Mouse (Mus musculus) hindbrain, embryonic 16.5 days (tissue): ENCODE measurements around the gene Gpc3. TPM values are rescaled to one million over a fixed set of nuclear protein-coding genes. Genes with fewer than 3 reads are reported as not detected.

Experiments used
- ATAC-seq: fragments of 200-750 bp; cut with Nextera tagmentation; 2 replicates; pipeline ENCODE4 v1.8.0; 2017; ENCODE audit warnings: moderate TSS enrichment, moderate library complexity
- H3K27ac ChIP-seq: fragments of 300-500 bp; sonication (generic); 2 replicates; pipeline ENCODE4 v1.5.1; 2014; ENCODE audit warnings: low read depth, mild to moderate bottlenecking, control low read depth, low read length, moderate library complexity
- H3K27me3 ChIP-seq: fragments of 300-500 bp; sonication (generic); replicated peaks from 2 replicates; pipeline ENCODE4 v1.6.1; 2014; ENCODE audit warnings: low read length; ENCODE audit not compliant: control insufficient read depth, insufficient read depth
- H3K36me3 ChIP-seq: fragments of 300-500 bp; sonication (generic); 2 replicates; pipeline ENCODE4 v1.6.1; 2014; ENCODE audit warnings: mild to moderate bottlenecking, low read length, moderate library complexity, mixed read lengths; ENCODE audit not compliant: control insufficient read depth, insufficient read depth
- H3K4me1 ChIP-seq: fragments of 300-500 bp; sonication (generic); 2 replicates; pipeline ENCODE4 v1.6.1; 2014; ENCODE audit warnings: low read depth, low read length; ENCODE audit not compliant: control insufficient read depth, insufficient read depth
- H3K4me2 ChIP-seq: fragments of 300-500 bp; sonication (generic); 2 replicates; pipeline ENCODE4 v1.6.1; 2014; ENCODE audit warnings: mild to moderate bottlenecking, low read length, control low read depth, moderate library complexity
- H3K4me3 ChIP-seq: fragments of 300-500 bp; sonication (generic); 2 replicates; pipeline ENCODE4 v1.5.1; 2014; ENCODE audit warnings: mild to moderate bottlenecking, low read length, control low read depth, moderate library complexity
- H3K9ac ChIP-seq: fragments of 300-500 bp; sonication (generic); 2 replicates; pipeline ENCODE4 v1.6.1; 2014; ENCODE audit warnings: low read depth, mild to moderate bottlenecking, control low read depth, low read length, moderate library complexity
- H3K9me3 ChIP-seq: fragments of 300-500 bp; sonication (generic); 2 replicates; pipeline ENCODE4 v1.6.1; 2014; ENCODE audit warnings: mild to moderate bottlenecking, low read length, moderate library complexity; ENCODE audit not compliant: control insufficient read depth
- WGBS: fragments of 180-500 bp; shearing (Covaris S2); extraction: QIAGEN DNeasy Blood & Tissue Kit; methylation state at CpG from one replicate; pipeline ENCODE4 v1.1.7; 2014; 5-methylcytosine and 5-hydroxymethylcytosine counted together
- polyA plus RNA-seq: library from polyadenylated mRNA; unstranded; fragments of >200 nt; fragmentation: Nextera tagmentation; extraction: Ambion mirVana; gene quantifications from 2 replicates; pipeline ENCODE4 v1.2.1, GENCODE M21; 2015

Gene Gpc3
- polyA plus RNA-seq, 1 experiment from 2014 or later = 78.2 TPM

DNA sequence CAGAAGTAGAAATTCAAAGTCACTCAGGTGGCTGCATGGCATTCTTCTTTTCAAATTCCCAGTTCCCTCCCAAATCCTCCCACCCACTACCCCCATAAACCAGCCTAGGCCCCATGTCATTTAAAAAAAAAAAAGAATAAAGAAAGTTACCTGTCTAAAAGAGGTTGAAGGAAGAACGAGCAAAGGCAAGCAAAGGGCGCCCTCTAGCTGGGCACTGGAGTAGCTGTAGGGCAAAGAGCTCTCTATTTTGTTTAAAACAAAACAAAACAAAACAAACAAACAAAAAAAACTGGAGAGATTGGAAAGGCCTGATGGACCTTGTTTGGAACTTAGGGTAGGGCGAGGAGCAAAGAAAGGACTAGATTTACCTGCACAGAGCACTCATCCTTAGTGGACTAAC lies 238.6 kb downstream of the Gpc3 start:
- Histone ChIP-seq H3K4me1 (no peaks in the 10 kb centered on the region), H3K36me3 (no peaks in the 10 kb centered on the region), H3K4me3 (no peak overlapping the region), H3K4me2 (no peak overlapping the region), H3K27me3 (no peaks in the 10 kb centered on the region), H3K9me3 (no peaks in the 10 kb centered on the region), H3K27ac (no peak overlapping the region), H3K9ac (no peak overlapping the region)
- ATAC-seq = no peak
- WGBS = 45% methylated on average over 3 of the region's 3 CpGs

GRCm38 (mm10) chrX:52374209-52374608 lies 239.5 kb downstream of the Gpc3 start:
- 87% methylated on average over 14 of the region's 14 CpGs for WGBS
- no peaks in the 10 kb centered on the region for H3K9me3 ChIP-seq
- H3K4me3 ChIP-seq = no peak overlapping the region

GRCm38 (mm10) chrX:52372436-52372835 lies 241.3 kb downstream of the Gpc3 start:
- 78% methylated on average over 5 of the region's 5 CpGs for WGBS
- no peak overlapping the region for H3K9ac ChIP-seq
- H3K27me3 ChIP-seq = no peaks in the 10 kb centered on the region
- no peaks in the 10 kb centered on the region for H3K4me1 ChIP-seq
- no peak for ATAC-seq
- H3K9me3 ChIP-seq = no peaks in the 10 kb centered on the region
- no peak overlapping the region for H3K4me2 ChIP-seq
- no peaks in the 10 kb centered on the region for H3K36me3 ChIP-seq
- H3K27ac ChIP-seq = no peak overlapping the region
- H3K4me3 ChIP-seq = no peak overlapping the region

More at GRCm38 (mm10) chrX:52374209-52374608, 239.5 kb downstream of the Gpc3 start:
- Histone ChIP-seq H3K27ac (no peak overlapping the region), H3K9ac (no peak overlapping the region), H3K27me3 (no peaks in the 10 kb centered on the region), H3K36me3 (no peaks in the 10 kb centered on the region), H3K4me1 (no peaks in the 10 kb centered on the region), H3K4me2 (no peak overlapping the region)
- ATAC-seq = no peak

DNA sequence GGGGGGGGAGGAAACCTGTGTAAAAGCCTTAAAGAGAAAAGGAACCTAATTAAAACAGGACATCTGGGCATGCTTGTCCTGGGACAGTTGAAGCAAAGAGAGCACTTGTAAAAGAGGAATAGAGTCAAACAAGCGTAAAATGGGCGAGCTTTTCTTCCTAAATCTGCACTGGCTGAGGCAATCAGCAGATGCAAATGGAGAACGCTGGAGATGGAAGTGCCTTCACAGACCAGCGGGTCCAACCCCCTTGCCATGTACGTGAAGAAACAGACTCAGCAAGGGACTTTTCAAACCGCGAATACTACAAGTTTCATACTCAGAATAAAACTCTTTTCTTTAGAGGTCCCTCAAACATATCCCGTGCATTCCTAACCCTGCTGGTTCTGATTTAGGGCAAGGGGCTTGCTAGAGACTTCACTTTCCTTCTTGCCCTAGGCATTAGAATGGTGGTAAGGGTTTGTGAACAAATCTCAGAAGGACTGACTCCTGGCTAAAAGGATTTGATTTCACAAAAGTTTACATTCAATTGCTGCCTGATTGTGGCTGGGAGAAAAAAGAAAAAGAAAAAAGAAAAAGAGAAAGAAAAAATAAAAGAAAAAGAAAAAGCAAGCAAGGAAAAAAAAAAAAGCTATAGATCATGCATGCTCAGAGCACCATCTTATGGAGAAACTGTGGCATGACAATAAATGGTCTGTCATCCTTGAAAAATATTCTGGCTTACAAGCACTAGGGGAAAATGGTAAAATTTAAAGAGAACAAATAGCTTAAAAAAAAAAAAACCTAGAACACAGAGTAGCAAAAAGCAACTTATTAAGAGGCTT lies 243.6 kb downstream of the Gpc3 start:
- no peak overlapping the region for H3K9ac ChIP-seq
- peak overlapping the region; percentile 14; the same call in 1 of the 2 replicates for H3K4me3 ChIP-seq
- H3K4me2 ChIP-seq = peak overlapping the region; percentile 46
- ATAC-seq = no peak
- 24% methylated on average over 8 of the region's 8 CpGs for WGBS
- no peaks in the 10 kb centered on the region for H3K9me3 ChIP-seq
- no peaks in the 10 kb centered on the region for H3K27me3 ChIP-seq
- no peaks in the 10 kb centered on the region for H3K36me3 ChIP-seq
- H3K27ac ChIP-seq = no peak overlapping the region
- H3K4me1 ChIP-seq = no peaks in the 10 kb centered on the region

GRCm38 (mm10) chrX:52369304-52369937 lies 244.3 kb downstream of the Gpc3 start:
- no peaks in the 10 kb centered on the region for H3K9me3 ChIP-seq
- H3K4me1 ChIP-seq = no peaks in the 10 kb centered on the region
- no peak overlapping the region for H3K27ac ChIP-seq
- H3K27me3 ChIP-seq = no peaks in the 10 kb centered on the region
- no peaks in the 10 kb centered on the region for H3K36me3 ChIP-seq
- 0 out of 2 replicates have a peak, but pooled peaks have one; percentile 24 for ATAC-seq
- peak overlapping the region; percentile 46 for H3K4me2 ChIP-seq
- WGBS = 29% methylated on average over 6 of the region's 6 CpGs
- no peak overlapping the region for H3K9ac ChIP-seq
- no peak overlapping the region for H3K4me3 ChIP-seq

DNA sequence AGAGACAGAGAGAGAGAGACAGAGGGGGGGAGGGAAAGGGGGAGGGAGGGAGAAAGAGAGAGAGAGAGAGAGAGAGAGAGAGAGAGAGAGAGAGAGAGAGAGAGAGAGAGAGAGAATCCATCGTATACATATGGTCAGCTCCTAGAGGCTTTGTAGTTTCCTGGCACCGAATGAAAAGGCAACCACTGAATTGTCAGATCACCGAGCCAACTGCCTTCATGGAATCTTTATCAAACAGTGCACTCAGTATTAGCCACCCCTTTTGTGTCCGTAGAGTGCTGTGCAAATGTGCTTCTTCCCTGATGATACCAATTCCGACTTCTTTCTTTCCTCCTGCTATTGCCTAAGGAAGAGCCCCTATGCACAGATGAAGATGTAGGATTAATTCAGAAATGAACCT lies 246.9 kb downstream of the Gpc3 start:
- no peaks in the 10 kb centered on the region for H3K27me3 ChIP-seq
- no peaks in the 10 kb centered on the region for H3K4me1 ChIP-seq
- H3K4me2 ChIP-seq = no peak overlapping the region
- no peak for ATAC-seq
- 42% methylated on average over 5 of the region's 5 CpGs for WGBS
- no peaks in the 10 kb centered on the region for H3K36me3 ChIP-seq
- H3K4me3 ChIP-seq = no peak overlapping the region
- no peak overlapping the region for H3K27ac ChIP-seq
- no peaks in the 10 kb centered on the region for H3K9me3 ChIP-seq
- no peak overlapping the region for H3K9ac ChIP-seq

GRCm38 (mm10) chrX:52365790-52366189 lies 248.0 kb downstream of the Gpc3 start:
- no peak overlapping the region for H3K27ac ChIP-seq
- no peaks in the 10 kb centered on the region for H3K4me1 ChIP-seq
- 74% methylated on average over 10 of the region's 10 CpGs for WGBS
- H3K9ac ChIP-seq = no peak overlapping the region
- no peak overlapping the region for H3K4me2 ChIP-seq
- no peaks in the 10 kb centered on the region for H3K27me3 ChIP-seq
- H3K36me3 ChIP-seq = no peaks in the 10 kb centered on the region
- ATAC-seq = no peak
- H3K4me3 ChIP-seq = no peak overlapping the region
- no peaks in the 10 kb centered on the region for H3K9me3 ChIP-seq

DNA sequence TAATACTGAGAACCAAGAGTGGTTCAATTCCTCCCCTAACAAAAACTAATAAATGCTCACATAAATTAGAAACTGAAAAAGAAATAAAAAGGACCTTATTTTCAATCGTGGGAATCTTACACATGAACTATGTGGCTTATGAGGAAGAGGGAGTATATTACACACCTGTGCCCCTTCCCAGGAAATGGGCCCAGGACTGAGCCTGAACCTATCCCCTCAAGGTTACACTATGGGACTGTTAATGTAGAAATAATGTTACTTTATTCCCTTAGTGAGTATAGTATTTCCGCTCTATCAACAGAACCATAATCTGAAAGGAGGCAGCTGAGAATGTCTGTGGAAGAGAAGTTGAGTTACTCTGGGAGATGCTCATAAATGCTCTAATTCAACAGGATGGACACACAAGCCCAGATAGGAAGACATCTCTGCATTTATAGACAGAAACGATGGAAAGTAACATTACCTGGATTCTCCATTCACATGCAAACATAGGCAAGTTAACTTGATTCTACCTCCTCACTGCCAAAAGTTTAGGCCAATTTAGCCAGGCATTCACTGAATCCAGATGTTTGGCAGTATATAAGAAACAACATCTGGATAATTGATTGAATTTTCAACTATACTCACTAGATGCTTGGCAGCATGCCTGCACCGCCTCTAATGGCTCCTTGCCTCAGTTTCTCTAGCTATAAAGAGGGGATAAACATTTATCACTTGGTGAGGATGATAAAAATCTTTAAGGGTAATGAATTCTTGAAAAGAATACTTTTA lies 251.3 kb downstream of the Gpc3 start:
- no peak overlapping the region for H3K27ac ChIP-seq
- H3K4me1 ChIP-seq = no peaks in the 10 kb centered on the region
- no peak overlapping the region for H3K4me2 ChIP-seq
- WGBS = 91% methylated on average over 4 of the region's 4 CpGs
- no peak overlapping the region for H3K4me3 ChIP-seq
- no peaks in the 10 kb centered on the region for H3K9me3 ChIP-seq
- H3K9ac ChIP-seq = no peak overlapping the region
- H3K36me3 ChIP-seq = no peaks in the 10 kb centered on the region
- no peaks in the 10 kb centered on the region for H3K27me3 ChIP-seq
- ATAC-seq = no peak

GRCm38 (mm10) chrX:52352981-52353380 lies 260.8 kb downstream of the Gpc3 start:
- Histone ChIP-seq H3K4me2 (no peak overlapping the region), H3K36me3 (no peaks in the 10 kb centered on the region), H3K9me3 (no peaks in the 10 kb centered on the region), H3K27ac (no peak overlapping the region), H3K4me1 (no peaks in the 10 kb centered on the region), H3K27me3 (no peaks in the 10 kb centered on the region), H3K9ac (no peak overlapping the region), H3K4me3 (no peak overlapping the region)
- ATAC-seq = no peak
- WGBS = 61% methylated on average over 4 of the region's 4 CpGs
